Mouse (Mus musculus): ENCODE data around the gene Eif2b1.
"Not testable (repeated sequence)": the region's sequence is repeated elsewhere in the genome, so short reads cannot be mapped to it uniquely, and the experiment has no call there.

Eif2b1 gene

DNA sequence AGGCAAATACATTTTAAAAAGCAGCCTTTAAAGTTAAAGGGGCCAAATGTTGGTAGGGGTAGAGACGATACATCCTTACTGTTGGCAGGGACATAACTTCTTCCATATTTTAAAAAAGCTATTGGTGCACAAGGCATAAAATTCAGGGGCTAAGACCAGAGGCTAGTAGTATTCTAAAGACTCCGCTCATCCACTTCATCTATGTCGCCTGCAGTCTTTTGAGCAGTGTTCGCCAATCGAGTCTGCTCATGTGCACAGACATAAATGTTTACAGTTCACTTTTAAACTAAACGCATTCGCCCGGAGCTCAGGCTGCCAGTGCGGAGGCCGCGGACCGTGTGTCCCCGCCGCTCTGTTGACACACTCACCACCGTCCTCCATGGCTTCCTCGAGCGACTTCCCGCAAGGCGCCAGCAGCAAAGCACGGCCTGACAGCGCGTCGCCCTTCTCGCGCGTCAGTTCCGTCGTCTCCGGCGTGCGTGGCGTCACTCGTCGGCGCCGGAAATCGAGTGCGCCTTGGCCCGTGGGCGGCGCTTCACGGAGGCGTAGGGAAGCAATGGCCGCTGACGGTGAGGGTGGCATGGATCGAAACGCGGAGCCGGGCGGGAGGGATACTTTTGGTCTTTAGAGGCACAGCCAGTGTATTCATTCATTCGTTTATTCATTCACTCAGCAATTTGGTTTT, at the start of gene Eif2b1, which contains the start of gene Gtf2h3:
TSS of gene Eif2b1 (minus strand) at position 499 of the 685 bp plus-strand sequence.
TSS of gene Gtf2h3 (plus strand) at position 508 of the 685 bp plus-strand sequence.
- peak; percentile 90 to 92 for DNase-seq

DNA sequence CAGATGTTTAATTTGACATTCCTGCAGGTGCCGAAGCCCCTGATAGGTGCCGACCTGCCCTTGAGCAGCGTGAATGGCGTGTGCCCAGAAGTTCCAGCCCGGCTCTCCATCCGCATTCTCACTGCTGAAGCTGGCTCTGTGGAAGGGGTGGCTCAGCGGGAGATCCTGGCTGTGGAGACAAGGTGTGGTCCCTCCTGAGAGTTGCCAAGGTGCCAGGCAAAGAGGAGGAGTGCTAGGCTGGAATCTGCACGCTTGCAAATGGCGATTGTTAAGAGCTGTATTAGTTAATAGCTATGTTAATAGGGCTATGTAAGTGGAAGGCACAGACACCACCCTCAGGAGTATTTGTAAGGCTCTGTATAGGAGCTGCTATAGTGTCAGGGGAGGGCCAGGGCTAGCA, 45.4 kb upstream of the Eif2b1 start:
- DNase-seq: no peak

DNA sequence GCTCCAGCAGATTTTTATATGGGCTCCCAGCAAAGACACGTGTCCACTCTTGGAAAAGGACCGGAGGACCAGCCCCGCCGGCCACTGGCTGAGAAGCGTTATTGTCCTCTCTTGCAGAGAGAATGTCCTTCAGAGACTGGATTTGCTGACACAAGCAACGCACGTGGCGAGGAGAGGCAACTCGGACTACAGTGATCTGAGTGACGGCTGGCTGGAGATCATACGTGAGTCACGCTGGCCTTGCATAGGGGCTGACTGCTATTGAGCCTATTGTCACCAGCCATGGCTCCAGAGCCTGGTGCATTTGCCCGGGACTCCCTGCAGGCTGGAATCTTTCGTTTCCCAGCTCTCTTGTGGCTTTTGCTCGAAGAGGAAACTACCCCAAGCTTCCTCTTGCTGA, 44.0 kb upstream of the Eif2b1 start:
- DNase-seq: no peak

DNA sequence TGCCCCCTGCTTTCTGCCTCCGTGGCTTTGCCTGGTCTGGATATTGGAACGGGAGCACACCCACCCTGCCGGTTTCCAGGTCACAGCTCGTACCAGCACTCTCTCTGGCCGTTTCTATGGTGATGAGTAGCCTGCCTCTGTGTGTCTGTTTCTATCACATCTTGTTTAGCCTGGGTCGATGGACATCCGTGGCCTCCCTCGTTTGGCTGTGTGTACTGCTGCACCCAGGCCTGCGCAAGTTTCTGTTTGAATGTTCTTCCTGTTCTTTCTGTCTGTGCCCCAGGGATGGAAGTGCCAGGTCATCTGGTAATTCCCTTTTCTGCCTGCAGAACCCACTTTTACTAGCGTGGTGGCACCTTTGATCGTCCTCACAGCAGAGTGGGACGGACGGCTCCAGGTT, 42.4 kb upstream of the Eif2b1 start:
- DNase-seq: no peak

DNA sequence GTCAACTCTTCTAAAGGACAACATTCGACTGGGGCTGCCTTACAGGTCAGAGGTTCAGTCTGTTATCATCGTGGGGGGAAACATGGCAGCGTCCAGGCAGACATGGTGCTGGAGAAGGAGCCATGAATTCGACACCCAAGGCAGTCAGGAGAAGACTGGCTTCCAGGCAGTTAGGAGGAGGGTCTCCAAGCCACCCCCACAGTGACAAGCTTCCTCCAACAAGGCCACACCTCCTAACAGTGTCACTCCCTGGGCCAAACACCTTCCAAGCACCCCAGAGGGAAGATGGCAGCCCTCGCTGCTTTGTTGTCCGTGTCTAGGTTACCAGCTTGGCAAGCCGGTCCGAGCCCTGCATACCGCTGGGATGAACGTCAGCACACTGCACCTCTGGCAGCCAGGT, 39.8 kb upstream of the Eif2b1 start:
- peak in 1 of 2 experiments; percentile 18 for DNase-seq

DNA sequence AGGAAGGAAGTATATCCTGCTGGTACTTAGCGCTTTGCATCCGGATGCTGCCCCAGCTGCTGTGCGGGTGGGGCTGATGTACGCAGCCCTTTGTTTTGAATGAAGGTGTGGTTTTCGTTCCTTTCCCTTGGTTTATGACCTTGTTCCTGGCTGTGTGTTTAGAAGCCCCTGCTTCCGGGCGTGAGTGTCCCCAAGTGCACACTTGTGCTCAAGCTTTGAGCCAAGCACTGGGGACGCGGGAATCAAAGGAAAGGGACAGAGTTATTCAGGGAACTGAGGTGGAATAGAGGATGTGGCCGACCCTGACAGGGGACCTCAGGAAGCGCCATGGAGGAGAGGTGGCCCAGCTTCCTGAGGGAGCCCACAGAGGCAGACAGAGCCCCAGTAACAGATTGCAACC, 35.8 kb upstream of the Eif2b1 start:
- peak in 1 of 2 experiments; percentile 24 for DNase-seq

DNA sequence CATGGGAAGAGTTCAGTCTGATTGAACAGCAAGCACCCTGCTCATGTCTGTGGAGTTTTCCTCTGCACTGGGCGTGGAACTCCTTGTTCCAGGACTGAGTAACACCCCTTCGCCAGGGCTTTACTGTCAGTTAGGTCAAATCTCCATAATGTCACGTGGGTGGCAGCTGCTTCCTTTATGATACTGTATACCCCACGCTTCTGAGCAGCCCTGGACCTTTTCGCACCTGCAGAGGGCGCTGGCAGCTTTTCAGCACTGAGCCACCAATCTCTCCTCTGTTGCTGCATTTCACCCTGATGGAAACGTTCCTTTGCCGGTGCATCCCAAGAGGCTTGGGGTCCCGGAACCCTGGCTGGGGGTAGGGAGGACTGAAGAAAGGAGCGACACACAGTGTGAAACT, 32.0 kb upstream of the Eif2b1 start:
- no peak for DNase-seq

DNA sequence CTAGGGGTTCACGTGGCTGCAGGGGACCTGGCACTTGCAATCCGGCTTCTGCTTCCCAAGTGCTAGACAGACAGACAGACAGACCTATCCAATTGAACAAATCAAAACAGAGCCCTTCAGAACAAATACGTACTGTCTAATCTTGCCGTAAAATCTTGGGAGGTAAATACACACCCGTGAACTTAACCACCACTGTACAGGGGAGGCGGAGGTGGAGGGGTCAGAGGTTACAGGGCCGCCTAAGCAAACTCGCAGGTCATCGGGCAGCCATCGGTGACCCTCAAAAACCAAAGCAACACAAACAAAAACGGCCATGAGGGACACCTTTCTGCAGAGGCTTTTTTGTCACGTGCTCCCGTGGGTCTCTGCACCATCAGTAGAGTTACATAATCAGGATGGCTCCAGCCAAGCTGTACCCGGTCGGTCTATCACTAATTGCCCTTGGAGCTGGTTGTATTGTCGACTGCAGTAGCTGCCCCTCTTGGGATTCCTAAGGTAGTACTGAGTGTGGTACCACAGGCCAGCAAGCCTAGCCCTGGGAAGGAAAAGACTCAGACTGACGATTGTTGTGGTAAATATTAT, 26.2 kb upstream of the Eif2b1 start:
- DNase-seq: no peak

DNA sequence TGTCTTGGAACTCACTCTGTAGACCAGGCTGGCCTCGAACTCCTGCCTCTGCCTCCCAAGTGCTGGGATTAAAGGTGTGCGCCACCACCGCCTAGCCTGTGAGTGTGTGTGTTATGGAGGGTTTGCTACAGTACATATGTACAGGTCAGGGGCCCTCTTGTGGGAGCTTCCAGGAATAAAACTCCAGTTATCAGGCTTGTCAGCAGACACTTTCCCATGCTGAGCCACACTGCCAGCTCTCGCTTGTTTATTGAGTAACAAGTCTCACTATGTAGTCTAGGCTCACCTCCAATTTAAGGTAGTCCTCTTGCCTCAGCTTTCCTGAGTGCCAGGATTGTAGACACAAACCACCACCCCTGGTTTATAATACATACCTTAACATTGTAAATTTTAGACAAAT, 25.4 kb upstream of the Eif2b1 start:
- no peak for DNase-seq

DNA sequence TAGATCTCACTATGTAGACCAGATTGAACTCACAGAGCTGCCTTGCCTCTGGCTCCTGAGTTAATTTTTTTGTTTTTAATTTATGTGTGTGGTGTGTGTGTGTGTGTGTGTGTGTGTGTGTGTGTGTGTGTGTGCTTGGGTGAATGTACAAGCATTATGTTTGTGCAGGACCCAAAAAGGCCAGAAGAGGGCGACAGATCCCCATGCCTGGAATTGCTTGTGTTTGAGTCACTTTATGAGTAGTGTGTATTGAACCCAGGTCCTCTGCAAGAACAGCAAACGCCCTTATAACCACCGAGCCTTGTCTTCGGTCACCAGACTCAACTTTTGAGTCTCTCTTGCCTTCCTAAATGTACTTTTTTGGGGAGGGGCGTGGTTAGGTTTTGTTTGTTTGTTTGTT, 23.4 kb upstream of the Eif2b1 start:
- DNase-seq: peak in 1 of 2 experiments; percentile 7

DNA sequence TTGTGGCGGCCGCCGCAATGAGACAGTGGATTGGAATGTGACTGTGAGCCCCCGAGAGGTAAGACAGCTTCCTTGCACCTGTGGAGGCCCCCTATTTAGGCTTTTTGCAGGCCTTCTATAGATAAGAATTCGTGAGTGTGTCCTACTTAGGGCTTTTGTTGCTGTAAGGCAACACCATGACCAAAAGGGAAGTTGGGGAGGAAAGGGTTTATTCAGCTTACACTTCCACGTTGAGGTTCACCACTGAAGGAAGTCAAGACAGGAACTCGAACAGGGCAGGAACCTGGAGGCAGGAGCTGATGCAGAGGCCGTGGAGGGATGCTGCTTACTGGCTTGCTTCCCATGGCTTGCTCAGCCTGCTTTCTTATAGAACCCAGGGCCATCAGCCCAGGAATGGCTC, 20.8 kb upstream of the Eif2b1 start:
- DNase-seq: not testable (repeated sequence)

DNA sequence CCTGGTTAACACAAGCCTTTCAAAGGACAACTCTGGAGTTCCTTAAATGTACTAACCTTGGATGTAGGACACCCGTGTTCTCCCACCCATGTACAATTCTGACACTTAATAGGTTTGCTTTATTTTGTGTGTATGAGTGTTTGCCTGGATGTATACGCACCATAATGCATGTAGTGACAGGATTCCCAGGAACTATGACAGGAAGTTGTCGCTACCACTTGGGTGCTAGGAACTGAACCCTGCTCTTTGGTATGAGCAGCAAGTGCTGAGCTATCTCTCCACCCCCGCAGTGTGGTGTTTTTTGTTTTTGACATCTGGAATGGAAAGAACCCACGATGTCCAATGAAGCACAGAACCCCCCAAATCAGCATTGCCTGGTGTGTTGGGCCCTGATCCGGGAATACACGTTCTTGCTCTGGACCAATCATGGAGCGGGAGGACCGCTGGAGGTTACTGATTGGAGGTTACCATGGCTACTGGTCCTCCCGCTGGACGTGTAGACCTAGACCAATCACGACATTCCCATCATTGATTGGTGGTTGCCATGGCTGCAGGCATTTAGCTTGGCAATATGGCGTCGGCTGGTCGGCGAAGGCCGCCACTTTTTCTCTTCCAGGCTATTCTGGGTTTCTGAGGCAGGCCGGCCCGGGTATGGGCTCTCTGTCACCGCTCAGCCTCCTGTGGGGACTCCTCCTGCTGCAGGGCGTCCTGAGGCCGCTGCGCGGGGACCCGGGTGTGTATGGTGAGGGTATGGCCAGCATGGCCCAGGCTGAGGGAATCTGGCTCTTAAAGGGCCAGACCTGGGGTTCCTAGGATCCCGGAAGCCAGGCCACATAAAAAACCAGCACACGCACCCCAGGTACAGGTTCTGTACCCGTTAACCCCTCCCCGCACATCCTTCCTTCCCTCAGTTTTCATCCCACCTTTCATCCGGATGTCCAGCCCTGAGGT, 19.6 kb upstream of the Eif2b1 start:
- peak; percentile 95 to 97 for DNase-seq

DNA sequence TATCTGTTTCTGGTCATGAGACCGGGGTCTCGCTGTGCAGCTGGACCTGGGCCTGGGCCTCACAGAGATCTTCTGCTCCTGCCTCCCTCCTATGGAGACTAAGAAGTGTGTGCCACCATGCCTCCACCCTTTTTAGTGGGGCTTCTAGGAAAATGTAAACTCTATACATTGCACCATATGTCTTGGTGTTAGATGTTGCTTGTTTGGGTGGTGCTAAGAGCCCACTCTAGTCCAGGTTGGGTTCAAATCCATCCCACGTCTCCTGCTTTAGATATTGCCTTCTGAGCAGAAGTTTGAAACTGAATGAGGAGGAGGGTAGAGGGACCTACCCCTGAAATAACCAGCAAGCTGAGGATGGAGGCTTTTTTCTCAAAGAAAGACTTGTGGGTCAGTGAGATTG, 13.8 kb upstream of the Eif2b1 start:
- DNase-seq: no peak

DNA sequence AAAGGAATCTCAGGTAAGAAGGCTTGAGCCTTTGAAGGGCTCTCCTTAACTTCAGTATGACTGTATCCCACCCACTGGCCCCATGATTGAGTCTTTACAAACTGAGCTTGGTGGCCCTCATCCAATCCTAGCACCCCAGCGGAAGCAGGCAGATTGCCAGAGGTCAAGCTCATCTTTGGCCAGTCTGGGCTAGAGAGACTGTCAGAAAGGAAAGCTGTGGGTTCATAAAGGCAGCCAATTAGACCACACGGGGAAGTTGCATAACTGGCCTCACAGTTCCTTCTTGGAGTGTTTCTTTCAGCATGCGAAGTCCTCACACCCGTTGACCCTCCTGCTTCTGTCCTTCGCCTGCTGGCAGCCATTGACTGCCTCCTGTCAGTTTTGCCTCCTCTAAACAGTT, 3.6 kb upstream of the Eif2b1 start:
- DNase-seq: peak; percentile 29 to 38

DNA sequence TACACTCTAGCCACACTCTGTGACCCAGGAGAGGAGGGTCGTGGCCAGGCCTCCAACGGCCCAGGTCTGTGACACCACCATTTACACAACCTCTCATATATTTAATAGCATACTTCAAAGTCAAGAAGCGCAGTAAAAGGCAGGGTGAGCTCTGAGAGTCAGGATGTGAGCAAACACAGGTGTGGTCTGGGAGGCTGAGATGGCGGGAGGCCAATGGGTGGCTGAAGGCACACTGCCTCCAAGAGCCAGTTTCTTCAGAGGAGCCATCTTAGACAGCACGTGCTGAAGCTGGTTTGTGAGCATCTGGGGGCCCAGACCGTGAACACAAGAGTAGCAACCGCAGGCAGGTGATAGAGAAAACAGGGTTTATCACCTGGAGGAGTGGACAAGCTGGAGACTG, 3.5 kb downstream of the Eif2b1 start:
- DNase-seq: no peak

DNA sequence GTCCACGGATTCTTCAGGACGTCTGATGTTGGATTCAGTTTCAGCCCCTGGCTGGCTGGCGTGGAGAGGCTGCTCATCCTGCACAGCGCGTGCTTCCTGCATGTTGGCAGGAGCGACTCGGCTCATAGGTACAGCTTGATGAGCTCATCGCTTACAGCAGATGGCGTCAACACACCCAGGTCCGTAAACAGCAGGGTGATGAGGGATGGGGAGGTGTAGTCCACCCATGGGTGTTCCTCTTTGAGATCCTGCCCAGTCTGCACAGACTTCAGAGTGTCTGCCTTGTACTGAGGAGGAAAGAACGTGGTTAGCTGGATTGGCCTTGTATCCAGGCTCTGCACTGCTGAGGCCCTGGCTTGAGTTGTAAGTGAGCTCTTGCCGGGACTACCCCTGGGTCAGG, 7.9 kb downstream of the Eif2b1 start:
- DNase-seq: no peak

DNA sequence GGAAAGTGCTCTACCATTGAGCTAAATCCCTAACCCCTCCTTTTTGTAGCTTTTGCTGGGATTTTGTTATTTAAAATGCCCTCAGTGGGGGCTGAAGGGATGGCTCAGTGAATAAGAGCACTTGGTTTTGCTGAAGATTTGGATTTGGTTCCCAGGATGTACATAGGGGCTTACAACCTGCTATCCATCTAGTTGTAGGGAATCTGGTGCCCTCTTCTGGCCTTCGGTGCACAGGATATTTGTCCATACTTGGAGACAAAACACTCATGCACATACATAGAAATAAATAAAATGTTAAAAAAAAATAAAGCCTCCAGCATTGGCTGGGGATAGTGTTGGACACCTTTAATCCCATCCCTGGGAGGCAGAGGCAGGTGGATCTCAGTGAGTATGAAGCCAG, 23.8 kb downstream of the Eif2b1 start:
- no peak for DNase-seq

DNA sequence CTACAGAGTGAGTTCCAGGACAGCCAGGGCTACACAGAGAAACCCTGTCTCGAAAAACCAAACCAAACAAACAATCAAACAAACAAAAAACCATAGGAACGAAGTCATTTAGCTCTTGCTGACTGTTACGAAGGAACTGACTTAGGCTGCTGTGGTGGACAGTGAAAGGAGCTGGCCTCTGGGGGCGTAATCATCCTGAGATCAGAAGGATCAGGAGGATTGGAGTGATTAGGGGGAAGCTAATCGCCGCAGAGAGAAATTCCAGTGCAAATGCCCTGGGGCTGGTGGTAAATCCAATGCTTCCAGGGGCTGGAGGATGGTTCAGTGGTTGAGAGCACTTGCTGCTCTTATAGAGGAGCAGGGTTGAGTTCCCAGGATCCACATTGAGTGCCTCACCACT, 25.3 kb downstream of the Eif2b1 start:
- no peak for DNase-seq

DNA sequence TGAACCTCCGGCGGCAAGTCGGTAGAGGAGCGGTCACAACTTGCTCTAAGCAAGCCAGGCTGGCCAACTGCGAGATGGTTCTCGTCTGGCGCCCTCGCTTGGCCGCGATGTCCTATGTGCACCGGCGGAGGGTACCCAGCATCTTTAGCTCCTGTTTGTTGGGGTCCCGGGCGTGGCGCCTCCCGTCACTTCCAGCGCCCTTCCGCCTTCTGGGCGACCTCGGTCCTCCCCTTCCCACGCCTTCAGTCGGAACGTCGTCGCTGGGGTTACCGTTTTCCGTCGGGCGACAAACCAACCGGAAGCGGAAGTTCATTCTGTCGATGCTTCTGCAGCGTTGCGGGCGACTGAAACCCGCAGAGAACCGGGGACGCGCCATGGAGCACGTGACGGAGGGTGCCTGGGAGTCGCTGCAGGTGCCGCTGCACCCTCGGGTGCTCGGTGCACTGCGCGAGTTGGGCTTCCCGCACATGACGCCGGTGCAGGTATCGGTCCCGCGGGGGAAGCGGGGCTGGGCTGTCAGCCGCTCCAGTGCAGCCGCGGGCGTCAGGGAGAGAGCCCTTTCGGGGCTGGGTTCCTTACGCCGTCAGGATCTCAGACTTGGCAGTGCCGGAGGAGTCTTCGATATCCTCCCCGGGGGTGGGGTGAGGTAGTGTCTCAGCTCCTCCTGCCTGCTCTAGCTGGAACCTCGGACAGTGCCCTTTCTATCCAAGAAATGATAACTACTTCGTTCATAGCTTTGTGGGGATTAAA, 26.2 kb downstream of the Eif2b1 start, which contains the start of gene Ddx55:
TSS of gene Ddx55 (plus strand) at position 307 of the 750 bp plus-strand sequence.
- DNase-seq: peak; percentile 91 to 93

DNA sequence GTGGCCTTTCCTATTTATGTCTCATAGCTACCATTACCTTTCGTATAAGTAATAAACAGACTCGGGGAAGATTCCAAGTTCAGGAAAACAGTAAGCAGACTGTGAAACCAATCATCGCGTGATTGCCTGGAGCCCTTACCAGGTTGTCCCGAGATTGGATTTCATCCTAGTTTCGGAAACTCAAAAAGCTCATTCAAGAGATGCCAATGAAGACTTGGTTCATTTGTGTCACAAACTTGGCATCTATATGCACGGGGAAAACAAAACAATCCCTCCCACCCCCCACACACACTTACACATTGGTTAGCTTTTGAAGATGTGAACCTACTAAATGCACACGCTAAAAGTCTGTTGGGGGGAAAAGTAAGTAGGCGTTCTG, 26.8 kb downstream of the Eif2b1 start:
- DNase-seq: no peak

DNA sequence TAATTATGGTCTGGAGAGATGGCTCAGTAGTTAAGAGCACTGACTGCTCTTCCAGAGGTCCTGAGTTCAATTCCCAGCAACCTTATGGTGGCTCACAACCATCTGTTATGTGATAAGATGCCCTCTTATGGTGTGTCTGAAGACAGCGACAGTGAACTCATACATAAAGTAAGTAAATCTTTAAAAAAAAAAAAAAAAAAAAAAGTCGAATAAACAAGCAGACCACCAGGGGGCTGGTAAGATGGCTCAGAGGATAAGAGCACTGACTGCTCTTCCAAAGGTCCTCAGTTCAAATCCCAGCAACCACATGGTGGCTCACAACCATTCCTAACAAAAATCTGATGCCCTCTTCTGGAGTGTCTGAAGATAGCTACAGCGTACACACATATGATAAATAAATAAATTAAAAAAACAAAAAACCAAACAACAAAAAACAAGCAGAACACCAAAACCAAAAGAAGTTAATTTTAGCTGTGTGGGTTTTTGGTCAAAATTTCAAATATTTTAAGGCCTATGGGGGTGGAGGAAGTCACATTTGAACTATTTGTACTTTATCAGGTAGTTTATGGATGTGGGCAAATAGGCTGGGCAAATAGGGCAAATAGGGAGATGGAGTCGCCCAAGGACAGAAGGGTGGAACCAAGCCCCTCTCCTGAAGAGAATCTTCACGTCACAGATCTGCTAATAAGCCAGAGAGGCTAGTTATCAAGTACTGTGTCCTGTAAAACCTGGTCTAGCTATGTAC, 27.4 kb downstream of the Eif2b1 start:
- DNase-seq: not testable (repeated sequence)

DNA sequence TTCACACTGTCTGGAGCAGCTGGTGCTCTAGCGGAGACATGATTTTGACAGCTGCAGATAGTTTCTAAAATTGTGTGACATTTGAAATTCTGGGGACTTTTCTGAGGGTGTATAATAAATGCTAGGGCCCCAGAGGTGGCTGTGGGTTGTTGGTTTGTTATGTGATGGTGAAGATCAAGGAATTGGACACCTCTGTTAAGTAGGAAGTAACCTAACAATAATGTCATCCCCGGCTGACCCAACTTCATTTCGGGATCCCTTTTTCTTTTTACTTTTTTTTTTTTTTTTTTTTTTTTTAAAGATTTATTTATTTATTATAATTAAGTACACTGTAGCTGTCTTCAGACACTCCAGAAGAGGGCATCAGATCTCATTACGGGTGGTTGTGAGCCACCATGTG, 28.2 kb downstream of the Eif2b1 start:
- not testable (repeated sequence) for DNase-seq
